Mouse (Mus musculus) liver, embryonic 14.5 days (tissue): ENCODE measurements at regions not wholly inside any gene's neighbourhood (a gene's known extent, or its start where the extent isn't known, plus 50 kb on each side); places are given as distances from the start of the nearest gene placed in this dataset.

Source experiments
- CTCF ChIP-seq: IDR thresholded peaks from 2 replicates; pipeline ENCODE4 v1.5.1; 2016; ENCODE audit warnings: antibody characterized with exemption, low read depth, control low read depth
- EP300 ChIP-seq: IDR thresholded peaks from 2 replicates; pipeline ENCODE4 v1.6.1; 2016; ENCODE audit warnings: antibody characterized with exemption, low read depth

- TF ChIP-seq CTCF (no peak), EP300 (no peak)
These were observed 344.4 kb downstream of the Bcl11a start for GRCm38 (mm10) chr11:24422066-24422775.
